Mouse (Mus musculus): ENCODE measurements around the gene Mycl. TPM values are rescaled to one million over a fixed set of nuclear protein-coding genes. Genes with fewer than 3 reads are reported as not detected.

Mycl gene
- polyA plus RNA-seq, 2 experiments = 0.37 to 0.44 TPM

DNA sequence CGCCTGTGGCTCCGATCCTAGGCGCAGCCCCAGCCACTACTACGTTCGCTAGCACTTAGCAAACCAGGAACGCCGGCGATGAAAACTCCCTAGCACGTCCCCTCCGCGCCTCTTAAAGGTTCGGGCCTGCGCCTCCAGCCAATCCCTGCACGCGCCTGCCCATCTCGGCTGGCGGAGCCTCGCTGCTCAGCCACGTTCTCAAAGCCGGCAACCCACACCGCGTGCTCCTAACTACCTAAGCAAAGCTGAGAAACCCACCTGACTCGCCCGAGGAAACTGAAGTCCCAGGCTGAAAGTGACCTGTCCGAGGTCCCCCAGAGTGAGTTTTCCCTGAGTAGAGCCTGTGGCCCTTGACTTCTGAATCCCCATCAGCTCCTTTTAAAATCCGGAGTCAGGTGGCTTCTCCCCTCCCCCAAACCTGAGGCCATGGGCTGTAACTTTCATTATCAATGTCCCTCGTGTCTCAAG lies 34.3 kb upstream of the Mycl start, which contains the start of gene Mfsd2a:
Gene Mfsd2a, minus strand, starts transcription at position 89 of the 468 bp plus-strand sequence.
- no peaks in the 10 kb centered on the region for H3K9me3 ChIP-seq (ENCODE audit: control insufficient read depth, low read length)
- H3K27me3 ChIP-seq (ENCODE audit: control insufficient read depth, insufficient read depth, low read length) = peaks cover 42% of the 10 kb centered on the region
- peak within 1 kb of the TSS; percentile 59 for H3K4me2 ChIP-seq (ENCODE audit: low read depth)
- peak within 1 kb of the TSS; percentile 29 to 43; a peak in 3 of 4 replicates for H3K4me3 ChIP-seq (ENCODE audit: insufficient read depth in 1 of 2, low read depth in 2 of 2, low read length in 2 of 2)
- TF ChIP-seq EP300 (IDR thresholded peaks at IDR 0.05; ENCODE audit: low read depth) (no peak), CTCF (IDR thresholded peaks at IDR 0.05; ENCODE audit: low read depth) (no peak)
- ATAC-seq (ENCODE audit: insufficient read depth) (no peak; the same call in 1 of the 2 replicates), DNase-seq (ENCODE audit: low read depth in 3 of 3, low spot score in 3 of 3) (no peak)
- whole genome bisulfite sequencing (ENCODE audit: insufficient replicate concordance) = 2% methylated on average over 27 of the region's 27 CpGs
- H3K4me1 ChIP-seq (replicated peaks; ENCODE audit: control insufficient read depth in 2 of 2, insufficient read depth in 2 of 2, low read length in 1 of 2) = no peaks in the 10 kb centered on the region
- no peak within 1 kb of the TSS for H3K27ac ChIP-seq
- no peak within 1 kb of the TSS for H3K9ac ChIP-seq (replicated peaks)
- no peaks in the 10 kb centered on the region for H3K36me3 ChIP-seq (replicated peaks; ENCODE audit: control insufficient read depth, insufficient read depth, low read depth)

DNA sequence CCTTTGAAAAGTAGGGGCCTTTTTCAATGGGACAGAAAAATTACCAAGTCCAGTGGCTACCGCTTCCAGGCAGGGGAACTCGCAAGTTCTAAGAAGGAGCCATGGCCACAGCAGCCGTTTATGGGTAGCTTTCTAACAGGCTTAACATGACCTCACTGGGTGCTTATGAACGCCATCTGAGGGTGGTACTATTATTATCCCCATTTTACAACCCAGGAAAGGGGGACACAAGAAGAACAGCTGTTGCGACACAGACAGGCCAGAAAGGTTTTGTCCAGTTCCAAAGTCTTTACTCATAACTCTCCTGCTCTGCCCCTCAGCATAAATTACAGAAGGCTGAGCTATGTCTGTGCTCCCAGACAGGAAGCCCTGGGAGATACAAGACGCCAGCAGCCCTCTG lies 33.9 kb upstream of the Mycl start:
- Histone ChIP-seq H3K36me3 (replicated peaks; ENCODE audit: control insufficient read depth, insufficient read depth, low read depth) (no peaks in the 10 kb centered on the region), H3K27me3 (ENCODE audit: control insufficient read depth, insufficient read depth, low read length) (peaks cover 42% of the 10 kb centered on the region), H3K4me3 (ENCODE audit: insufficient read depth in 1 of 2, low read depth in 2 of 2, low read length in 2 of 2) (no peak overlapping the region), H3K9me3 (ENCODE audit: control insufficient read depth, low read length) (no peaks in the 10 kb centered on the region), H3K4me1 (replicated peaks; ENCODE audit: control insufficient read depth in 2 of 2, insufficient read depth in 2 of 2, low read length in 1 of 2) (no peaks in the 10 kb centered on the region), H3K27ac (no peak overlapping the region), H3K9ac (replicated peaks) (no peak overlapping the region), H3K4me2 (ENCODE audit: low read depth) (peak overlapping the region; percentile 59; the same call in 1 of the 2 replicates)
- TF ChIP-seq EP300 (IDR thresholded peaks at IDR 0.05; ENCODE audit: low read depth) (no peak), CTCF (IDR thresholded peaks at IDR 0.05; ENCODE audit: low read depth) (no peak)
- ATAC-seq (ENCODE audit: insufficient read depth) (no peak), DNase-seq (ENCODE audit: low read depth in 3 of 3, low spot score in 3 of 3) (no peak)
- WGBS (ENCODE audit: insufficient replicate concordance) = 27% methylated on average over 6 of the region's 6 CpGs

DNA sequence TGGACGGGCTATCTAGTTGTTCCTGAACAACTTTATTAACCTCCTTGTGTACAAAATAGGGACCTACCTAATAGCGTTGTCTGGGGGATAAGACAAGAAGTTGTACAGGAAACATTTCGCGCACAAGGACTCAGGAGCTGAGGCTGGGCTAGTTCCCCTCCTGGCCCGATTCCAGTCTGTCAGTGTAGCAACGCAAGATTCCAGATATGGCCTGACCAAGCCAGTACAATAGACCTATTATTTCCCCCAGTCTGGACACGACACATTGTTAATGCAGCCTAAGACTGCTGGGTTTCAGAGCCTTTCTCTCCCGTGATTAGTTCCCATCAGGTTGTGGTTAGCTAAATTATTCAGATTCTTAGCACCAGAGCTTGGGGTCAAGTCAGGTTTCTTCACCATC lies 32.7 kb upstream of the Mycl start:
- Histone ChIP-seq H3K4me2 (ENCODE audit: low read depth) (no peak overlapping the region), H3K27ac (no peak overlapping the region), H3K4me1 (replicated peaks; ENCODE audit: control insufficient read depth in 2 of 2, insufficient read depth in 2 of 2, low read length in 1 of 2) (no peaks in the 10 kb centered on the region), H3K9ac (replicated peaks) (no peak overlapping the region), H3K9me3 (ENCODE audit: control insufficient read depth, low read length) (no peaks in the 10 kb centered on the region), H3K36me3 (replicated peaks; ENCODE audit: control insufficient read depth, insufficient read depth, low read depth) (no peaks in the 10 kb centered on the region), H3K4me3 (ENCODE audit: insufficient read depth in 1 of 2, low read depth in 2 of 2, low read length in 2 of 2) (no peak overlapping the region), H3K27me3 (ENCODE audit: control insufficient read depth, insufficient read depth, low read length) (peaks cover 42% of the 10 kb centered on the region)
- 38% methylated on average over 8 of the region's 8 CpGs for WGBS (ENCODE audit: insufficient replicate concordance)
- TF ChIP-seq CTCF (IDR thresholded peaks at IDR 0.05; ENCODE audit: low read depth) = no peak
- no peak for TF ChIP-seq EP300 (IDR thresholded peaks at IDR 0.05; ENCODE audit: low read depth)
- DNase-seq (ENCODE audit: low read depth in 3 of 3, low spot score in 3 of 3) (no peak), ATAC-seq (ENCODE audit: insufficient read depth) (no peak)

DNA sequence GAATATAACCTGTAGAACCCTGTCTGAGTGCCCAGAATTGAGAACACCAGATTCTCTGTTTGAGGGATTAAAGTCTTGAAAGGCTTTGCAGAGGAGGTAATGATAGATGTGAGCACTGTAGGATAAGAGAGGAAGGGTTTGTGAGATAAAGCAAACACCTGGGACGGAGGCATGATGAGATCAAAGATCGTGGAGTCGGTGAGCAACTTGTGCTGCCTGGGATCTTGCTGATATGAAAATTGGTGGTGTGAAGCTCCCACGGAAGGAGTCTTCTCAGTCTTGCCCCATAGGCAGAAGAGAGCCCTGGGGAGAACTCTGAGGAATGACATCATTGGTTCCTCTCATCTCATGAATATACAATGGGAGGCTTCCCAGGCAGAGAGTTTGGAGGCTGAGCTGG lies 27.3 kb upstream of the Mycl start:
- H3K27me3 ChIP-seq (ENCODE audit: control insufficient read depth, insufficient read depth, low read length) = no peaks in the 10 kb centered on the region; the same call in none of the 2 replicates
- no peak overlapping the region for H3K4me2 ChIP-seq (ENCODE audit: low read depth)
- ATAC-seq (ENCODE audit: insufficient read depth) (no peak), DNase-seq (ENCODE audit: low read depth in 3 of 3, low spot score in 3 of 3) (no peak)
- no peaks in the 10 kb centered on the region for H3K9me3 ChIP-seq (ENCODE audit: control insufficient read depth, low read length)
- H3K4me3 ChIP-seq (ENCODE audit: insufficient read depth in 1 of 2, low read depth in 2 of 2, low read length in 2 of 2) = no peak overlapping the region
- TF ChIP-seq CTCF (IDR thresholded peaks at IDR 0.05; ENCODE audit: low read depth) = no peak
- no peak for TF ChIP-seq EP300 (IDR thresholded peaks at IDR 0.05; ENCODE audit: low read depth)
- H3K9ac ChIP-seq (replicated peaks) = no peak overlapping the region
- no peaks in the 10 kb centered on the region for H3K36me3 ChIP-seq (replicated peaks; ENCODE audit: control insufficient read depth, insufficient read depth, low read depth)
- H3K27ac ChIP-seq = no peak overlapping the region
- WGBS (ENCODE audit: insufficient replicate concordance) = 47% methylated on average over 4 of the region's 4 CpGs
- no peaks in the 10 kb centered on the region for H3K4me1 ChIP-seq (replicated peaks; ENCODE audit: control insufficient read depth in 2 of 2, insufficient read depth in 2 of 2, low read length in 1 of 2)

DNA sequence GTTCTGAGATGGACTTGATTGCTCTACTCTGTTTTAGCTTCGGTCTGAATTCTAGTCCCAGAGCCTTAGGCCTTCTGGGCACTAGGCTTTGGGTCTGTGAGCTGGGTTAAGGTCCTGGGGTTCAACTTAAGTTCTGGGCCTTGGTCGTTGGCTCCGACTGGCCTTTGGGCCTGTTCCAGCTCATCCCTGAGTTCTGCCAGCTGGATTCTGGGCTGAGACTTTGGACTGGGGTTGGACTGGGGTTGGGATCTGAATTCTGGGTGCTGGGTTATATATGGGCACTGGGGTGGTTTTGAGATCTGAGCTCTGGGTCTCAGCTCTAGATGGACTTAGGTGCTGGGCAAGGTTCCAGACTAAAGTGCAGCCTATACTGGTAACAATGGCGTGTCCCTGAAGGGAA lies 24.3 kb upstream of the Mycl start:
- Histone ChIP-seq H3K4me2 (ENCODE audit: low read depth) (no peak overlapping the region), H3K4me3 (ENCODE audit: insufficient read depth in 1 of 2, low read depth in 2 of 2, low read length in 2 of 2) (no peak overlapping the region), H3K36me3 (replicated peaks; ENCODE audit: control insufficient read depth, insufficient read depth, low read depth) (no peaks in the 10 kb centered on the region), H3K27ac (no peak overlapping the region), H3K9me3 (ENCODE audit: control insufficient read depth, low read length) (no peaks in the 10 kb centered on the region), H3K27me3 (ENCODE audit: control insufficient read depth, insufficient read depth, low read length) (no peaks in the 10 kb centered on the region), H3K9ac (replicated peaks) (no peak overlapping the region), H3K4me1 (replicated peaks; ENCODE audit: control insufficient read depth in 2 of 2, insufficient read depth in 2 of 2, low read length in 1 of 2) (no peaks in the 10 kb centered on the region)
- no peak for TF ChIP-seq EP300 (IDR thresholded peaks at IDR 0.05; ENCODE audit: low read depth)
- TF ChIP-seq CTCF (IDR thresholded peaks at IDR 0.05; ENCODE audit: low read depth) = no peak
- DNase-seq (ENCODE audit: low read depth in 3 of 3, low spot score in 3 of 3) = no peak
- WGBS (ENCODE audit: insufficient replicate concordance) = 60% methylated on average over 4 of the region's 4 CpGs
- ATAC-seq (ENCODE audit: insufficient read depth) = no peak

Measured in liver, embryonic 14.5 days (tissue).